Mouse (Mus musculus): Measurements from ENCODE around the gene Csad. TPM values are rescaled to one million over a fixed set of nuclear protein-coding genes. Genes with fewer than 3 reads are reported as not detected.
A peak's percentile ranks its signal among the peaks of the same experiment; 100 is the strongest.

Gene Csad
- polyA plus RNA-seq, 1 experiment = 106 TPM

DNA sequence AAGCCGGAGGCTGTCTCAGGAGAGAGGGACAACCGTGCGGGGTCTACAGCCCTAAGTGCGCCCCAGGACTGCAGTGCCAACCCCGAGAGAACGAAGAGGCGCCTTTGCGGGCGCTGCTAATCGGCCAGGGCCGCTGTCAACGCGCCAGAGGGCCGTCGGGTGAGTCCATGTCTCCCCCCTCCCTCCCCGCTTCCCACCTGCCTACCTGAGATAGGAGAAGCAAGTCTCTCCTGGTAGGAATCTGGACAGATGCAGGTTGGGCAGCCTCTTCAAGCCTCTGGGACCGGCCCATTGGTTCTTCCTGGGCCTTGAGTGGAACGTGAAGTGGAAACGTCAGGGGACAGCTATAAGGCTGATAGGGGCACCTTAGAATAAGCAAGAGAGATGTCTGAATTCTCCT lies 59.8 kb downstream of the Csad start:
- 0 out of 2 replicates have a peak, but pooled peaks cover 2% of the 10 kb centered on the region for H3K4me1 ChIP-seq (ENCODE audit: control insufficient read depth, insufficient read depth, low read length)
- peak overlapping the region; percentile 64 for H3K4me3 ChIP-seq (replicated peaks; ENCODE audit: extremely low read depth, low read depth, low read length)
- 37% methylated on average over 19 of the region's 19 CpGs for WGBS
- DNase-seq = no peak
- TF ChIP-seq CTCF (IDR thresholded peaks at IDR 0.05; ENCODE audit: insufficient read depth, low read length) (no peak), POLR2A (IDR thresholded peaks at IDR 0.05; ENCODE audit: borderline replicate concordance, extremely low read depth, low read depth, low read length) (no peak)

DNA sequence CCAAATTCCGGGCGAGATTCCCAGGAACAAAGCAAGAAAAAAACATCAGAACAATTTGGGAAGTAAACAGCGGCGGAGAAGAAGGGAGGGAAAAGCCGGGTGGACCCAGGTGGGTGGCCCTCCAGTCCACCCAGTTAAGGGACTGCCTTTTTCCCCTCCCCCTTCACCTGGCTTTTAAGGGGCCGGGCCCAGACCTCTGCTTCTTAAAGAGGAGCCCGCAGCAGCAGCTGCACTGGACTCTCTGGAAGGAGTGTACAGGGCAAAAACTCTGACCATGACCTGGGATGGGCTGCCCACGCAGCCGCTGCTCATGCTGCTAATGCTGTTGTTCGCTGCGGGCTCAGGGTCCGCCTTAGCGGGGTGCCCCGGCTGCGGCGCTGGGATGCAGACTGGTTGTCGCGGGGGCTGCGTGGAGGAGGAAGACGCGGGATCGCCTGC lies 60.2 kb downstream of the Csad start, which contains the start of gene Igfbp6:
Igfbp6 (plus strand) TSS at position 89 of the 438 bp plus-strand sequence.
- 0 out of 2 replicates have a peak, but pooled peaks cover 2% of the 10 kb centered on the region for H3K4me1 ChIP-seq (ENCODE audit: control insufficient read depth, insufficient read depth, low read length)
- TF ChIP-seq CTCF (IDR thresholded peaks at IDR 0.05; ENCODE audit: insufficient read depth, low read length) (no peak), POLR2A (IDR thresholded peaks at IDR 0.05; ENCODE audit: borderline replicate concordance, extremely low read depth, low read depth, low read length) (peak; percentile 86; the same call in 1 of the 2 replicates)
- peak within 1 kb of the TSS; percentile 64 for H3K4me3 ChIP-seq (replicated peaks; ENCODE audit: extremely low read depth, low read depth, low read length)
- peak; percentile 48 for DNase-seq
- WGBS = 17% methylated on average over 22 of the region's 22 CpGs

DNA sequence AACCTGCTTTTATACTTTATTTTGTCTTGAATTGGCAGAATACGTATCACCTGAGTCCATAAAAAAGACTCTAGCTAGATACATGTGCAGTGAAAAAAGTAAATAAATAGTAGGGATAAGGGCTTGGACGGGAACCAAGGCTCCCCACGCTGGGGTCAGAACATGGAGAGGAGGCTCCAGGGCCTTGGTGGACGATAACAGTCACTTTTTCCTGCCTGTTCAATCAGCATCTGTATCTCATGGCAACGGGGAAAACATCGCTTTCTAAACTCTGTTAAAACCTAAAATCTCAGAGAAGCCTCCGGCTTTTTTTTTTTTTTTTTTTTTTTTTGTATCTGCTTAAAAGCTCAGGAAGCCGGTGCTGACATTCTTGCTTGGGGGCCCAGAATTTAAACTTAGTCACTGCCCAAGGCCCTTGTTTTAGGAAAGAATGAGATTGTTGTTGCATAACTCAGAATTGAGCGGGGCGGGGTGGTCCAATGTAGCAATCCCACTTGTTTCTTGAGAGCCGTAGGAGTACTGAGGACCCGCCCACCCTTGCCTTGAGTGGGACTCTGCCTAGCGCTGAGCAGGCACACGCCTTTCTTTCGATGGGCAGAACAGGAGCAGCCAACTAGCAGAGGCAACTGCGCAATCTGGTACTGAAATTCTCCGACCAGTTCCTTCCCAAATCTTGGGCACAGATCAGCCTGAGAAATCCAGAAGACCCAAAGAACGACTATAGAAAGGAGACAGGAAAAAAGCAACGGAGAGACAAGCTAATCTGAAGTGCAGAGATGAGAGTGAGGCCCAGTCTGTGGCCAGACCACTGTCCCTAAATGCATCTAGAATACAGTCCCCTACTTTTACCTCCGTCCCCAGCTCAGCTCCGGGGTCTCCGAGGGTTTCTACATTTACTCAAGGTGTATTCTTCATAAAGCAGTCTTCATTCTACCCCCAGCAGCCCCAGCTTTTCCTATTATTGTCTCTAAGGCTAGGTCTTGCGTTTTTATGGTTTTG lies 61.3 kb downstream of the Csad start:
- 0 out of 2 replicates have a peak, but pooled peaks cover 2% of the 10 kb centered on the region for H3K4me1 ChIP-seq (ENCODE audit: control insufficient read depth, insufficient read depth, low read length)
- peak; percentile 83 for DNase-seq
- WGBS = 41% methylated on average over 23 of the region's 23 CpGs
- H3K4me3 ChIP-seq (replicated peaks; ENCODE audit: extremely low read depth, low read depth, low read length) = no peak overlapping the region
- TF ChIP-seq CTCF (IDR thresholded peaks at IDR 0.05; ENCODE audit: insufficient read depth, low read length) (no peak), POLR2A (IDR thresholded peaks at IDR 0.05; ENCODE audit: borderline replicate concordance, extremely low read depth, low read depth, low read length) (peak; percentile 93; the same call in 1 of the 2 replicates)

DNA sequence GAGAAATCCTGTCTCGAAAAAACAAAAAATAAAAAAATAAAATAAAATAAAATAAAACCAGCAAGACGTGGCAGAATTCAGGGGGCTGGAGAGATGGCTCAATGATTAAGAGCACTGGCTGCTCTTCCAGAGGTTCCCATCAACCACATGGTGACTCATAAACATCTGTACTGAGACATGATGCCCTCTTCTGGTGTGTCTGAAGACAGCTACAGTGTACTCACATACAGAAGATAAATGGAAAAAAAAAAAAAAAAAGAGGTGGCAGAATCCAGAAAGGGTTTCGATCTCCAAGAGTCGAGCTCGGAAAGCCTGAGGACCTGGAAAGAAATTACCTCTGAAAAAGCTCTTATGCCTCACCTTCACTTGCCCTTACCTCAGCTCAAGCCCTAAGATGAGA lies 63.4 kb downstream of the Csad start:
- no peak for DNase-seq
- H3K4me3 ChIP-seq (replicated peaks; ENCODE audit: extremely low read depth, low read depth, low read length) = no peak overlapping the region
- peaks cover 6% of the 10 kb centered on the region for H3K4me1 ChIP-seq (ENCODE audit: control insufficient read depth, insufficient read depth, low read length)
- WGBS = 86% methylated on average over 5 of the region's 5 CpGs
- TF ChIP-seq CTCF (IDR thresholded peaks at IDR 0.05; ENCODE audit: insufficient read depth, low read length) (no peak), POLR2A (IDR thresholded peaks at IDR 0.05; ENCODE audit: borderline replicate concordance, extremely low read depth, low read depth, low read length) (no peak)

DNA sequence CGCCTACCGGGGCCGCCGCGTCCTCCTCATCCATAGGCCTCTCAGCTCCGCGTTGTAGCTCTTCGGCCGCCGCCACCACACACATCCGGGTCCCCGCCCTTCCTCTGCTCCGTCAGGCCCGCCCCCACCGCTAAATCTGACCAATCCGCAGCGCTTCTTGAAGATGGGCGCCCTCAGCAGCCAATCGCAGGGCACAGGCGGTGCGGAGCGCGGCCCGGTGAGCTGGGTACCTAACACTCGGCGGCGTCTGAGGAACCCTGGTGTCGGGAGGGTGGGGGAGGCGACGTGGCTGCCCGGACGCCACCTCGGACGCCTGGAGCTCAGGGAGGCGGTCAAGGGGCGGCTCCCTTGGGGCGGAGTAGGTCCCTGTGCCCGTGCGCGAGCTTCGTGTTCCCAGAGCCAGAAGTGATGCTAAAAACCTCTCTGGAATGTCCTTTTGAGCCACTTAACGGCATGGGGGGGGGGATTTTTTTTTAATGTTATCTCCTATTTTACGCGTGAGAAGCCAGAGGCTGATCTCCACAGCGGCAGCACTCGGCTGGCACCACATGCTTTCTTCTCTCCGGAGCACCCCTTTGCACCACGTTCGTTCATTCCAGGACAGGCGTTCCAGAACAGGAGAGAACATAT lies 68.3 kb downstream of the Csad start, which contains the start of gene Spryd3:
Spryd3 (minus strand) TSS at position 106 of the 630 bp plus-strand sequence.
- Histone ChIP-seq H3K4me1 (ENCODE audit: control insufficient read depth, insufficient read depth, low read length) (peaks cover 11% of the 10 kb centered on the region), H3K4me3 (replicated peaks; ENCODE audit: extremely low read depth, low read depth, low read length) (peak within 1 kb of the TSS; percentile 85)
- WGBS = under 1% methylated on average over 50 of the region's 50 CpGs
- peak; percentile 40; the same call in 1 of the 2 replicates for TF ChIP-seq POLR2A (IDR thresholded peaks at IDR 0.05; ENCODE audit: borderline replicate concordance, extremely low read depth, low read depth, low read length)
- TF ChIP-seq CTCF (IDR thresholded peaks at IDR 0.05; ENCODE audit: insufficient read depth, low read length) = no peak
- peak; percentile 99 for DNase-seq

DNA sequence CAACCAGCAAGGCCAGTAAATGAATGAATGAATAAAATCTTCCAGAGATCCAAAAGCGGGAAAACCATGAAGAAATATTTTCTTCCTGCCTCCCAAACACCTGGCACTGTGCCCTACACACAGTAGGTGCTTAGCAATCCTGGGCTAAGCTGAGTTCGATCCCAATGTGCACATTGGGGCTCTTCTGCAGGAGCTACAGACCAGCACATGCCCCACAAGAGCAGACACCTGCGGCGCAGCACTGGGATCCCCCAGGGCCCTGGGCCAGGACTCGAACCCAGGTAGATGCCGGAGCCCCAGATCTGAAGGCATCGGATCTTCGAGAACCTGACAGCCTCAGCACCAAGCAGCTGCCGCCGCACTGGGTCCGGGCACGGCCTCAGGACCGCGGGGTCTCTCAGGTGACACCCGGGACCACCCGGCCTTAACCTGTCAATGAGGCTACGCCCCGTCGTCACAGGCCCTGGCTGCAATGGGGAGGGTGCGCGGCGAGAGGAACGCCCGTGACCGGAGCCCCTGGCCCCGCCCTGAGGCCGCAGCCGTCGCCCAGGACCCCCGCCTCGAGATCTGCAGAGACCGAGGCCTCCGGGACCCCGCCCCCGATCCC lies 68.9 kb downstream of the Csad start:
- WGBS = 2% methylated on average over 35 of the region's 35 CpGs
- no peak for DNase-seq
- TF ChIP-seq POLR2A (IDR thresholded peaks at IDR 0.05; ENCODE audit: borderline replicate concordance, extremely low read depth, low read depth, low read length) (no peak), CTCF (IDR thresholded peaks at IDR 0.05; ENCODE audit: insufficient read depth, low read length) (no peak)
- peaks cover 11% of the 10 kb centered on the region for H3K4me1 ChIP-seq (ENCODE audit: control insufficient read depth, insufficient read depth, low read length)
- peak overlapping the region; percentile 85 for H3K4me3 ChIP-seq (replicated peaks; ENCODE audit: extremely low read depth, low read depth, low read length)

DNA sequence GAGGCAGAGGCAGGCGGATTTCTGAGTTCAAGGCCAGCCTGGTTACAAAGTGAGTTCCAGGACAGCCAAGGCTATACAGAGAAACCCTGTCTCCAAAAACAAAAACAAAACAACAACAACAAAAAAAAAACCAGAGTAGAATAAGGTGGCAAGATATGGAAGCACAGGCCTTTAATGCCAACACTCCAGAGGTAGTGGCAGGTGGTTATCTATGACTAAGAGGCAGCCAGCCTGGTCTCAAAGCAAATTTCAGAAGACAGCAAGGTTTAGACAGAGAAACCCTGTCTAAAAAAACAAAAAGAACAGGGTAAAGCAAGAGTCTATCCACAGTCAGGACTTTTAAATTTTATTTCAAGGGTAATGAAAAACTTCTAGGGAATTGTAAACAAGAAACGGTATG lies 69.8 kb downstream of the Csad start:
- 57% methylated on average over 2 of the region's 2 CpGs for WGBS
- no peak for TF ChIP-seq POLR2A (IDR thresholded peaks at IDR 0.05; ENCODE audit: borderline replicate concordance, extremely low read depth, low read depth, low read length)
- TF ChIP-seq CTCF (IDR thresholded peaks at IDR 0.05; ENCODE audit: insufficient read depth, low read length) = no peak
- Histone ChIP-seq H3K4me1 (ENCODE audit: control insufficient read depth, insufficient read depth, low read length) (peaks cover 11% of the 10 kb centered on the region), H3K4me3 (replicated peaks; ENCODE audit: extremely low read depth, low read depth, low read length) (no peak overlapping the region)
- DNase-seq = no peak

DNA sequence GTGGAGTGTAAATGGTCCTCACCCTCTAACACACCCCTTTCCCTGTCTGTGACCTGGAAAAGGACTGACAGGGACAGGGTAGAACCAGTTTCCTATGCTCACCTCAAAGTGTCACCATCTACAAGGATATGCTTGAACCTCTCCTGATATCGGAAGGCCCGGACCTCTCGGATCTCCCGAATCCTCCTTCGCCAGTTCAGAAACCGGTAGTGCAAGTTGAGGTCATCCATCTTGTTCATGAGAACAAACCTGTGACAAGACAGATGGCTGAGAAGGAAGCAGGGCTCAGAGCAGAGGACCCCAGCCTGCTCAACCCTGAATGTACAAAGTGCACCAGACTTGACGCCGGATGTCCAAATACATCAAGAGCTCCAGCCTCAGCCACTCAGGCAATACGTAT lies 71.2 kb downstream of the Csad start:
- Histone ChIP-seq H3K4me3 (replicated peaks; ENCODE audit: extremely low read depth, low read depth, low read length) (no peak overlapping the region), H3K4me1 (ENCODE audit: control insufficient read depth, insufficient read depth, low read length) (peaks cover 11% of the 10 kb centered on the region)
- TF ChIP-seq POLR2A (IDR thresholded peaks at IDR 0.05; ENCODE audit: borderline replicate concordance, extremely low read depth, low read depth, low read length) (no peak), CTCF (IDR thresholded peaks at IDR 0.05; ENCODE audit: insufficient read depth, low read length) (no peak)
- no peak for DNase-seq
- WGBS = 66% methylated on average over 9 of the region's 9 CpGs

Other genes starting within 250 kb of the Csad start
- 128 and 147 TPM in 2 replicates for gene Krt8, start 200.2 kb downstream of the Csad start, polyA plus RNA-seq (2012; rRNA removed)
- 62.6 and 63.8 TPM in 2 replicates for gene Krt18, start 176.5 kb downstream of the Csad start, polyA plus RNA-seq (2012; rRNA removed)
- 47.3 and 87.1 TPM in 2 replicates for gene Eif4b, start 131.0 kb downstream of the Csad start, polyA plus RNA-seq (2012; rRNA removed)
- 255 and 329 TPM in 2 replicates for gene Tns2, start 104.3 kb downstream of the Csad start, polyA plus RNA-seq (2012; rRNA removed)
- gene Spryd3, start 68.5 kb downstream of the Csad start, polyA plus RNA-seq (2012; rRNA removed) = 40.8 and 55.2 TPM in 2 replicates
- 337 and 400 TPM in 2 replicates for gene Igfbp6, start 60.4 kb downstream of the Csad start, polyA plus RNA-seq (2012; rRNA removed)
- 1.1 and 1.2 TPM in 2 replicates for gene Soat2, start 54.2 kb downstream of the Csad start, polyA plus RNA-seq (2012; rRNA removed)
- 25.8 and 46.6 TPM in 2 replicates for gene Zfp740, start 1.5 kb downstream of the Csad start, polyA plus RNA-seq (2012; rRNA removed)
- gene Itgb7, start 27.2 kb upstream of the Csad start, polyA plus RNA-seq (2012; rRNA removed) = 22.0 and 32.4 TPM in 2 replicates
- gene Rarg, start 52.8 kb upstream of the Csad start, polyA plus RNA-seq (2012; rRNA removed) = 75.1 and 93.9 TPM in 2 replicates
- 0.31 and 0.60 TPM in 2 replicates for gene Gm9918, start 65.8 kb upstream of the Csad start, polyA plus RNA-seq (2012; rRNA removed)
- 95.4 and 97.1 TPM in 2 replicates for gene Mfsd5, start 74.7 kb upstream of the Csad start, polyA plus RNA-seq (2012; rRNA removed)
- 2.4 and 3.8 TPM in 2 replicates for gene Espl1, start 91.5 kb upstream of the Csad start, polyA plus RNA-seq (2012; rRNA removed)
- gene Pfdn5, start 121.4 kb upstream of the Csad start, polyA plus RNA-seq (2012; rRNA removed) = 66.1 and 121 TPM in 2 replicates
- gene Myg1, start 127.0 kb upstream of the Csad start, polyA plus RNA-seq (2012; rRNA removed) = 50.2 and 53.8 TPM in 2 replicates
- gene Aaas, start 146.0 kb upstream of the Csad start, polyA plus RNA-seq (2012; rRNA removed) = 21.9 and 27.5 TPM in 2 replicates
- gene Sp7, start 162.5 kb upstream of the Csad start, polyA plus RNA-seq (2012; rRNA removed) = 0.05 TPM in 1 of 2 replicates, not detected in the other
- 18.5 and 20.0 TPM in 2 replicates for gene Sp1, start 201.4 kb upstream of the Csad start, polyA plus RNA-seq (2012; rRNA removed)
- gene Amhr2, start 240.6 kb upstream of the Csad start, polyA plus RNA-seq (2012; rRNA removed) = 20.8 and 21.1 TPM in 2 replicates

All from lung, adult 2 months (tissue).